Mouse (Mus musculus) forebrain, embryonic 16.5 days (tissue): ENCODE results near the gene Epb41l3. TPM values are rescaled to one million over a fixed set of nuclear protein-coding genes. Genes with fewer than 3 reads are reported as not detected.
A peak's percentile ranks its signal among the peaks of the same experiment; 100 is the strongest.

Experiments
- ATAC-seq: fragments of 200-750 bp; cut with Nextera tagmentation; 2 replicates; pipeline ENCODE4 v1.8.0; 2017; ENCODE audit warnings: mild to moderate bottlenecking, moderate library complexity
- H3K27ac ChIP-seq: fragments of 300-500 bp; sonication (generic); 2 replicates; pipeline ENCODE4 v1.5.1; 2014; ENCODE audit warnings: low read length, control low read depth
- H3K27me3 ChIP-seq: fragments of 300-500 bp; sonication (generic); replicated peaks from 2 replicates; pipeline ENCODE4 v1.6.1; 2014; ENCODE audit warnings: low read length; ENCODE audit not compliant: control insufficient read depth, insufficient read depth
- H3K36me3 ChIP-seq: fragments of 300-500 bp; sonication (generic); 2 replicates; pipeline ENCODE4 v1.6.1; 2014; ENCODE audit not compliant: control insufficient read depth, insufficient read depth
- H3K4me1 ChIP-seq: fragments of 300-500 bp; sonication (generic); replicated peaks from 2 replicates; pipeline ENCODE4 v1.6.1; 2014; ENCODE audit warnings: low read length; ENCODE audit not compliant: control insufficient read depth, insufficient read depth
- H3K4me2 ChIP-seq: fragments of 300-500 bp; sonication (generic); 2 replicates; pipeline ENCODE4 v1.6.1; 2014; ENCODE audit warnings: mild to moderate bottlenecking, low read length, control low read depth
- H3K4me3 ChIP-seq: fragments of 300-500 bp; sonication (generic); replicated peaks from 2 replicates; pipeline ENCODE4 v1.5.1; 2014; ENCODE audit warnings: mild to moderate bottlenecking, low read length, control low read depth
- H3K9ac ChIP-seq: fragments of 300-500 bp; sonication (generic); replicated peaks from 2 replicates; pipeline ENCODE4 v1.6.1; 2014; ENCODE audit warnings: low read depth, low read length, control low read depth
- H3K9me3 ChIP-seq: fragments of 300-500 bp; sonication (generic); 2 replicates; pipeline ENCODE4 v1.6.1; 2016; ENCODE audit warnings: low read length; ENCODE audit not compliant: control insufficient read depth
- WGBS: fragments of 180-500 bp; shearing (Covaris S2); extraction: QIAGEN DNeasy Blood & Tissue Kit; methylation state at CpG from one replicate; pipeline ENCODE4 v1.1.7; 2014; 5-methylcytosine and 5-hydroxymethylcytosine counted together
- polyA plus RNA-seq: library from polyadenylated mRNA; unstranded; fragments of >200 nt; fragmentation: Nextera tagmentation; extraction: Ambion mirVana; gene quantifications from 2 replicates; pipeline ENCODE4 v1.2.1, GENCODE M21; 2015

The Epb41l3 gene
- polyA plus RNA-seq, 1 experiment from 2014 or later = 84.2 TPM

GRCm38 (mm10) chr17:69238810-69239373 lies 163.4 kb downstream of the Epb41l3 start:
- Histone ChIP-seq H3K4me2 (no peak overlapping the region), H3K4me3 (no peak overlapping the region), H3K9me3 (no peaks in the 10 kb centered on the region), H3K27me3 (no peaks in the 10 kb centered on the region), H3K27ac (no peak overlapping the region), H3K4me1 (no peaks in the 10 kb centered on the region), H3K36me3 (peaks cover 2% of the 10 kb centered on the region; the same call in 1 of the 2 replicates), H3K9ac (no peak overlapping the region)
- WGBS = 97% methylated on average over 4 of the region's 4 CpGs
- ATAC-seq = peak; percentile 26; the same call in 1 of the 2 replicates

DNA sequence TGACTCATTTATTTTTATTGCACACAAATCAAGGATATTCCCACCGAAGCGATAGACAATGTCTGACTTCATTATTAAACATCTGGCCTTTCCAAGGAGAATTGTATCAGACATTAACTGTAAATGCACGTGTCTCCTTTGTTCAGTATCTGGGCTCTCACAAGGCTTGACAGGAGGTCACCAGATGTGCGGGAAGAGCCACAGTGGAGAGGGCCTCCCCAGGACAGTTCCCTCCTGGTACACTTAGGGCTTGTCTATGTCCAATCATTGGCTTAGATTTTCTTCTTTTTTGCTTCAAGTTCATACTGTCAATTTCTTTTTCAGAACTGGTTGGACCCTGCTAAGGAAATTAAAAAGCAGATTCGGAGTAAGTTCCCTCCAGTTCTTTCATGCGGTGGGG lies 163.9 kb downstream of the Epb41l3 start:
- no peak overlapping the region for H3K9ac ChIP-seq
- H3K36me3 ChIP-seq = peaks cover 2% of the 10 kb centered on the region; the same call in 1 of the 2 replicates
- 86% methylated on average over 6 of the region's 6 CpGs for WGBS
- no peak overlapping the region for H3K4me3 ChIP-seq
- ATAC-seq = no peak
- no peaks in the 10 kb centered on the region for H3K4me1 ChIP-seq
- H3K9me3 ChIP-seq = no peaks in the 10 kb centered on the region
- H3K27ac ChIP-seq = no peak overlapping the region
- H3K4me2 ChIP-seq = no peak overlapping the region
- H3K27me3 ChIP-seq = no peaks in the 10 kb centered on the region

GRCm38 (mm10) chr17:69255834-69256233 lies 180.4 kb downstream of the Epb41l3 start:
- Histone ChIP-seq H3K4me3 (no peak overlapping the region), H3K4me1 (no peaks in the 10 kb centered on the region), H3K4me2 (no peak overlapping the region), H3K36me3 (no peaks in the 10 kb centered on the region), H3K27me3 (no peaks in the 10 kb centered on the region), H3K9me3 (no peaks in the 10 kb centered on the region), H3K27ac (no peak overlapping the region), H3K9ac (no peak overlapping the region)
- ATAC-seq = no peak
- 89% methylated on average over 9 of the region's 9 CpGs for WGBS

GRCm38 (mm10) chr17:69256441-69256840 lies 181.0 kb downstream of the Epb41l3 start:
- H3K4me2 ChIP-seq = no peak overlapping the region
- ATAC-seq = 0 out of 2 replicates have a peak, but pooled peaks have one; percentile 58

GRCm38 (mm10) chr17:69263810-69264565 lies 188.5 kb downstream of the Epb41l3 start:
- Histone ChIP-seq H3K9me3 (no peaks in the 10 kb centered on the region), H3K27me3 (no peaks in the 10 kb centered on the region), H3K27ac (no peak overlapping the region), H3K4me1 (peaks cover 6% of the 10 kb centered on the region), H3K36me3 (no peaks in the 10 kb centered on the region), H3K4me3 (no peak overlapping the region), H3K4me2 (no peak overlapping the region), H3K9ac (no peak overlapping the region)
- 62% methylated on average over 15 of the region's 15 CpGs for WGBS
- no peak for ATAC-seq

More at GRCm38 (mm10) chr17:69256441-69256840, 181.0 kb downstream of the Epb41l3 start:
- no peak overlapping the region for H3K9ac ChIP-seq
- H3K36me3 ChIP-seq = no peaks in the 10 kb centered on the region
- no peaks in the 10 kb centered on the region for H3K9me3 ChIP-seq
- WGBS = 51% methylated on average over 9 of the region's 9 CpGs
- no peak overlapping the region for H3K27ac ChIP-seq
- no peaks in the 10 kb centered on the region for H3K27me3 ChIP-seq
- H3K4me1 ChIP-seq = no peaks in the 10 kb centered on the region
- no peak overlapping the region for H3K4me3 ChIP-seq

GRCm38 (mm10) chr17:69265171-69265570 lies 189.7 kb downstream of the Epb41l3 start:
- no peaks in the 10 kb centered on the region for H3K27me3 ChIP-seq
- H3K36me3 ChIP-seq = no peaks in the 10 kb centered on the region
- no peak overlapping the region for H3K9ac ChIP-seq
- no peaks in the 10 kb centered on the region for H3K9me3 ChIP-seq
- H3K4me2 ChIP-seq = no peak overlapping the region
- WGBS = 70% methylated on average over 4 of the region's 4 CpGs
- H3K4me3 ChIP-seq = no peak overlapping the region
- peaks cover 6% of the 10 kb centered on the region for H3K4me1 ChIP-seq
- no peak overlapping the region for H3K27ac ChIP-seq
- ATAC-seq = no peak

DNA sequence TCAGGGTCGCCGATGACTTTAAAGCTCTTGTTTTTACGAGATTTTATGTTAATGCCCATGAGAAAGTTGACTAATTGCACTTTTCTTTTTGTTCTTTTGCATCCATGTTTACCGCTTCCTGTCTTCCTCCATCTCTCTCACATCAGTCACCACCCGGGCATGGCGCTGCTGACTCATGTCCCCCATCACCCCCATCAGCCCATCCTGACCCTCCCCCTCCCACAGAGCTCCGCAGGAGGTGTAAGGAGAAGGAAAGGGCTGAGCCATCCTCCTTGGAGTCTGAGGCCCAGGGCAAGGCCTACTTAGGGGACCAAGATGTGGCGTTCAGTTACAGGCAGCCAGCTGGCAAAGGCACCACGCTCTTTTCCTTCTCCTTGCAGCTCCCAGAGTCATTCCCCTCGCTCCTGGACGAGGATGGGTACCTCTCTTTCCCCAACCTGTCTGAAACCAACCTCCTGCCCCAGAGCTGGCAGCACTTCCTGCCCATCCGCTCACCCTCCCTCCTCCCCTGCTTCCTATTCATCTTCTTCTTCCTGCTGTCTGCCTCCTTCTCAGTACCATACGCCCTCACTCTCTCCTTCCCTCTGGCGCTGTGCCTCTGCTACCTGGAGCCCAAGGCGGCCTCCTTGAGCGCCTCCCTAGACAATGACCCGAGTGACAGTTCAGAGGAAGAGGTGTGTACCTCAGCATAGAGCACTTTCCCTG lies 190.4 kb downstream of the Epb41l3 start:
- no peak overlapping the region for H3K9ac ChIP-seq
- H3K27ac ChIP-seq = no peak overlapping the region
- H3K27me3 ChIP-seq = no peaks in the 10 kb centered on the region
- H3K9me3 ChIP-seq = no peaks in the 10 kb centered on the region
- H3K36me3 ChIP-seq = no peaks in the 10 kb centered on the region
- WGBS = 39% methylated on average over 17 of the region's 17 CpGs
- ATAC-seq = no peak
- H3K4me2 ChIP-seq = no peak overlapping the region
- H3K4me1 ChIP-seq = peaks cover 6% of the 10 kb centered on the region
- H3K4me3 ChIP-seq = no peak overlapping the region

GRCm38 (mm10) chr17:69266936-69267335 lies 191.5 kb downstream of the Epb41l3 start:
- Histone ChIP-seq H3K27ac (no peak overlapping the region), H3K36me3 (no peaks in the 10 kb centered on the region), H3K4me1 (peaks cover 6% of the 10 kb centered on the region), H3K27me3 (no peaks in the 10 kb centered on the region), H3K4me2 (no peak overlapping the region), H3K4me3 (no peak overlapping the region), H3K9ac (no peak overlapping the region), H3K9me3 (no peaks in the 10 kb centered on the region)
- 82% methylated on average over 5 of the region's 5 CpGs for WGBS
- ATAC-seq = no peak

- H3K27ac ChIP-seq = no peak overlapping the region
- no peak overlapping the region for H3K9ac ChIP-seq
- no peaks in the 10 kb centered on the region for H3K9me3 ChIP-seq
- H3K27me3 ChIP-seq = no peaks in the 10 kb centered on the region
- H3K4me2 ChIP-seq = no peak overlapping the region
- peaks cover 6% of the 10 kb centered on the region for H3K4me1 ChIP-seq
- no peaks in the 10 kb centered on the region for H3K36me3 ChIP-seq
- 63% methylated on average over 6 of the region's 6 CpGs for WGBS
- ATAC-seq = 0 out of 2 replicates have a peak, but pooled peaks have one; percentile 33
- H3K4me3 ChIP-seq = no peak overlapping the region
Measured at GRCm38 (mm10) chr17:69267526-69267925, 192.0 kb downstream of the Epb41l3 start.
